Mouse (Mus musculus): ENCODE data around the gene Pcf11.

The Pcf11 gene

GRCm38 (mm10) chr7:92637021-92637625, 32.6 kb downstream of the Pcf11 start, which contains the start of gene Ankrd42:
Gene Ankrd42, minus strand, starts transcription at chr7:92637142.
- CTCF ChIA-PET, result no interaction called here

GRCm38 (mm10) chr7:92636295-92637011, 33.3 kb downstream of the Pcf11 start:
- CTCF ChIA-PET, result no interaction called here

- CTCF ChIA-PET, result interaction anchor here (0.8 kb wide), 1 partner anchor 241 kb away, joined by 20 read pairs; no protein-coding TSS in a partner anchor
Measured at GRCm38 (mm10) chr7:92630167-92630566, 39.6 kb downstream of the Pcf11 start.

GRCm38 (mm10) chr7:92624488-92624887, 45.2 kb downstream of the Pcf11 start:
- CTCF ChIA-PET, result no interaction called here

GRCm38 (mm10) chr7:92610830-92611229, 58.9 kb downstream of the Pcf11 start:
- CTCF ChIA-PET, result no interaction called here

- CTCF ChIA-PET, result no interaction called here
Measured at GRCm38 (mm10) chr7:92604961-92605360, 64.8 kb downstream of the Pcf11 start.

Data from spleen, embryonic (tissue).